Mouse (Mus musculus): ENCODE data around the gene Tmem190.

DNA sequence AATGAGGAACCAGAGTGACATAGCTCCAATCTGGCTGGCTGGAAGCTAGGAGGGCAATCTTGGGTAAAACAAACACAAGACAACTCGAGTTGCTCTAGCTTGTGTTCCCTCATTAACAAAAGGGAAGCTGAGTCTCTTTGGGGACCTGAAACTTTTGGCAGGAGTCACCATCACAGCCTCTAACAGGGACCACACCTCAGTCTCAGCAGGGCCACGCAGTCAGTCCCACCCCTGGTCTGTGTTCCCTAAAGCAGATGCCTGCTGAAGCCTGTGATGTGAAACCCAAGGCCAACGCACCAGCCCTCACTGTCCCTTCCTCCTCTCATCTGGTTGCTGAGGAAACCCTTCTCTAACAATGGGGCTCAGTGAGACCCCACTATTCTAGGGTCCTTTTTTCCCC lies 607 bp upstream of the Tmem190 start:
- TF ChIP-seq CTCF (IDR thresholded peaks at IDR 0.05; ENCODE audit: extremely low read depth, insufficient read depth, low read length) (no peak), POLR2A (IDR thresholded peaks at IDR 0.05; ENCODE audit: extremely low read depth, insufficient read depth, low read length) (no peak)
